Comparison of ENCODE assay signal across 19 mouse cellular contexts in genomic region chr7:142240978-142241377, GRCm38 (mm10). TPM values are rescaled to one million over a fixed set of nuclear protein-coding genes. Genes with fewer than 3 reads are reported as not detected.
A peak's percentile ranks its signal among the peaks of the same experiment; 100 is the strongest.
DNase-seq lines count a peak whose midpoint lies in the region; ATAC-seq and TF ChIP-seq lines count a peak whose summit lies in the region.
"Had no signal": no experiment of that assay in that cellular context is flagged by ENCODE, and none has a peak within 500 bp of the region (broad histone marks: within the 10 kb centered on the region; RNA-seq: fewer than 3 reads in every experiment).

Gm40460 (minus strand) TSS chr7:142241078.

- H3K9ac ChIP-seq in kidney, postnatal 0 days (ENCODE audit: low read depth, low read length): no peak within 1 kb of the TSS

- TF ChIP-seq CTCF in kidney, postnatal 0 days (IDR thresholded peaks at IDR 0.05; ENCODE audit: low read depth): no peak
- TF ChIP-seq CTCF in kidney, adult 2 months (conservative IDR thresholded peaks at IDR 0.05; ENCODE audit: insufficient read depth, insufficient read length, low read depth, low read length): no peak

- 28% methylated on average over 2 of the region's 2 CpGs for WGBS in kidney, postnatal 0 days
- WGBS in kidney, adult 2 months: 21% methylated on average over 2 of the region's 2 CpGs

- H3K4me1 ChIP-seq in kidney, postnatal 0 days (replicated peaks; ENCODE audit: insufficient read depth, low read length): no peaks in the 10 kb centered on the region
- H3K4me1 ChIP-seq in kidney, adult 2 months (ENCODE audit: control insufficient read depth, insufficient read depth, low read length): no peaks in the 10 kb centered on the region

- H3K4me2 ChIP-seq in kidney, postnatal 0 days (ENCODE audit: low read length): no peak within 1 kb of the TSS

- ATAC-seq in kidney, postnatal 0 days (replicated peaks; ENCODE audit: low FRiP score, low read depth): no peak
- ATAC-seq: activated CD4-positive, CD25-positive, alpha-beta regulatory T cell, adult 4 months; CD4-positive, CD25-positive, alpha-beta regulatory T cell, adult 4 months; Patski had no signal

- peak; percentile 21 for DNase-seq in kidney, postnatal 0 days (ENCODE audit: low spot score)
- no peak for DNase-seq in kidney, adult 2 months
- DNase-seq: adrenal gland, adult 2 months; adrenal gland, adult 8-10 months; adrenal gland, postnatal 10 days; adrenal gland, postnatal 14 days; adrenal gland, postnatal 25 days; adrenal gland, postnatal 36 days; B cell, adult 2 months; cerebellum, adult 11 months; cerebellum, adult 11-12 months; cerebellum, adult 18-20 months; cerebellum, adult 2 months had no signal

- H3K4me3 ChIP-seq in kidney, postnatal 0 days (replicated peaks; ENCODE audit: low read depth, low read length): no peak within 1 kb of the TSS
- no peak within 1 kb of the TSS for H3K4me3 ChIP-seq in kidney, adult 2 months (ENCODE audit: insufficient read depth, low read depth, low read length)

- H3K27me3 ChIP-seq in kidney, postnatal 0 days (ENCODE audit: insufficient read depth, low read length): no peaks in the 10 kb centered on the region
- H3K27me3 ChIP-seq in kidney, adult 2 months (replicated peaks; ENCODE audit: control insufficient read depth, insufficient read depth, low read length): no peaks in the 10 kb centered on the region

- no peak within 1 kb of the TSS for H3K27ac ChIP-seq in kidney, postnatal 0 days
- no peak within 1 kb of the TSS for H3K27ac ChIP-seq in kidney, adult 2 months (ENCODE audit: insufficient read depth, low read depth, low read length)

- no peak for TF ChIP-seq POLR2A in kidney, adult 2 months (IDR thresholded peaks at IDR 0.05; ENCODE audit: low read depth, low read length)

- no peaks in the 10 kb centered on the region for H3K36me3 ChIP-seq in kidney, postnatal 0 days (ENCODE audit: insufficient read depth, low read length)
- no peaks in the 10 kb centered on the region for H3K36me3 ChIP-seq in kidney, adult 2 months (ENCODE audit: control insufficient read depth, insufficient read depth, low read length)
- H3K36me3 ChIP-seq: G1E had no signal

- H3K9me3 ChIP-seq in kidney, postnatal 0 days (replicated peaks; ENCODE audit: low read length): no peaks in the 10 kb centered on the region
- H3K9me3 ChIP-seq: G1E had no signal

RNA-seq across cellular contexts. Expression of gene Gm40460, which starts in this region (rescaled TPM):
- polyA plus RNA-seq in kidney, postnatal 0 days (2015; fragmentation: Nextera tagmentation; extraction: Ambion mirVana): not detected in 2 replicates
- polyA plus RNA-seq in kidney, adult 2 months (2012; rRNA removed): not detected in 2 replicates
- polyA plus RNA-seq: activated CD4-positive, CD25-positive, alpha-beta regulatory T cell, adult 4 months; adrenal gland, adult 2 months; brain, embryonic 14.5 days; C2C12; CD4-positive, CD25-positive, alpha-beta regulatory T cell, adult 4 months; cerebellum, adult 2 months; G1E; Patski had no signal

Comparison
In these comparisons a context has a peak if more than half of its experiments do, and no peak if none do; other contexts are left out.
1. Peak in DNase-seq in kidney, postnatal 0 days; RNA of the gene not detected or under 1 TPM.